Mouse (Mus musculus) heart, adult 2 months (tissue): ENCODE measurements around the gene Aldh16a1.

Source experiments
- CTCF ChIP-seq: fragments of 200-600 bp; IDR thresholded peaks from 2 replicates; pipeline ENCODE4 v1.8.1; 2022; ENCODE audit warnings: antibody characterized with exemption, mild to moderate bottlenecking, moderate library complexity
- POLR2A ChIP-seq: fragments of 200-500 bp; IDR thresholded peaks from 2 replicates; pipeline ENCODE4 v1.6.1; 2011; ENCODE audit warnings: mild to moderate bottlenecking, low read depth, low read length, control low read depth; ENCODE audit not compliant: insufficient read depth

- TF ChIP-seq CTCF (no peak), POLR2A (no peak)
These were observed 35.8 kb upstream of the Aldh16a1 start for GRCm38 (mm10) chr7:45190186-45190585.
